Mouse (Mus musculus) lung, embryonic 14.5 days (tissue): ENCODE measurements at regions not wholly inside any gene's neighbourhood (a gene's known extent, or its start where the extent isn't known, plus 50 kb on each side); places are given as distances from the start of the nearest gene placed in this dataset.

ENCODE experiments used
- ATAC-seq: fragments of 200-750 bp; cut with Nextera tagmentation; 2 replicates; pipeline ENCODE4 v1.8.0; 2017; ENCODE audit warnings: mild to moderate bottlenecking, moderate TSS enrichment, moderate library complexity; ENCODE audit not compliant: insufficient read depth
- DNase-seq: peaks from one replicate; pipeline ENCODE4 v3.0.0-alpha.2; 2015
- H3K27ac ChIP-seq: fragments of 300-500 bp; sonication (generic); 2 replicates; pipeline ENCODE4 v1.5.1; 2014; ENCODE audit warnings: low read depth, mild to moderate bottlenecking, moderate library complexity
- H3K27me3 ChIP-seq: fragments of 300-500 bp; sonication (generic); 2 replicates; pipeline ENCODE4 v1.6.1; 2014; ENCODE audit warnings: low read length, control low read depth; ENCODE audit not compliant: insufficient read depth
- H3K36me3 ChIP-seq: fragments of 300-500 bp; sonication (generic); 2 replicates; pipeline ENCODE4 v1.6.1; 2014; ENCODE audit warnings: control low read depth; ENCODE audit not compliant: insufficient read depth
- H3K4me1 ChIP-seq: fragments of 300-500 bp; sonication (generic); 2 replicates; pipeline ENCODE4 v1.6.1; 2014; ENCODE audit warnings: antibody characterized with exemption, control low read depth; ENCODE audit not compliant: insufficient read depth
- H3K4me2 ChIP-seq: fragments of 300-500 bp; sonication (generic); 2 replicates; pipeline ENCODE4 v1.6.1; 2014; ENCODE audit warnings: mild to moderate bottlenecking
- H3K4me3 ChIP-seq: fragments of 300-500 bp; sonication (generic); 2 replicates; pipeline ENCODE4 v1.5.1; 2014; ENCODE audit warnings: low read depth, low read length
- H3K9ac ChIP-seq: fragments of 300-500 bp; sonication (generic); 2 replicates; pipeline ENCODE4 v1.6.1; 2014
- H3K9me3 ChIP-seq: fragments of 300-500 bp; sonication (generic); 2 replicates; pipeline ENCODE4 v1.6.1; 2016; ENCODE audit warnings: low read depth, low read length, control low read depth
- CTCF ChIP-seq: IDR thresholded peaks from 2 replicates; pipeline ENCODE4 v1.5.1; 2016; ENCODE audit warnings: antibody characterized with exemption, low read depth
- WGBS: fragments of 180-500 bp; shearing (Covaris S2); extraction: QIAGEN DNeasy Blood & Tissue Kit; methylation state at CpG from one replicate; pipeline ENCODE4 v1.1.7; 2014; 5-methylcytosine and 5-hydroxymethylcytosine counted together

GRCm38 (mm10) chr10:60937517-60937866 is 106.1 kb upstream of the Unc5b start:
- no peak overlapping the region for H3K9ac ChIP-seq
- peak; percentile 84 for DNase-seq
- WGBS = 24% methylated on average over 7 of the region's 7 CpGs
- H3K4me3 ChIP-seq = no peak overlapping the region
- H3K4me1 ChIP-seq = peaks cover 29% of the 10 kb centered on the region
- 0 out of 2 replicates have a peak, but pooled peaks have one; percentile 1 for TF ChIP-seq CTCF
- no peaks in the 10 kb centered on the region for H3K27me3 ChIP-seq
- H3K4me2 ChIP-seq = no peak overlapping the region
- H3K27ac ChIP-seq = peak overlapping the region; percentile 9; the same call in 1 of the 2 replicates
- no peaks in the 10 kb centered on the region for H3K9me3 ChIP-seq
- no peaks in the 10 kb centered on the region for H3K36me3 ChIP-seq
- ATAC-seq = peak; percentile 51

- Histone ChIP-seq H3K4me2 (no peak overlapping the region), H3K4me1 (peaks cover 29% of the 10 kb centered on the region)
- ATAC-seq = peak; percentile 75
These were observed 105.5 kb upstream of the Unc5b start for GRCm38 (mm10) chr10:60936659-60937516.

DNA sequence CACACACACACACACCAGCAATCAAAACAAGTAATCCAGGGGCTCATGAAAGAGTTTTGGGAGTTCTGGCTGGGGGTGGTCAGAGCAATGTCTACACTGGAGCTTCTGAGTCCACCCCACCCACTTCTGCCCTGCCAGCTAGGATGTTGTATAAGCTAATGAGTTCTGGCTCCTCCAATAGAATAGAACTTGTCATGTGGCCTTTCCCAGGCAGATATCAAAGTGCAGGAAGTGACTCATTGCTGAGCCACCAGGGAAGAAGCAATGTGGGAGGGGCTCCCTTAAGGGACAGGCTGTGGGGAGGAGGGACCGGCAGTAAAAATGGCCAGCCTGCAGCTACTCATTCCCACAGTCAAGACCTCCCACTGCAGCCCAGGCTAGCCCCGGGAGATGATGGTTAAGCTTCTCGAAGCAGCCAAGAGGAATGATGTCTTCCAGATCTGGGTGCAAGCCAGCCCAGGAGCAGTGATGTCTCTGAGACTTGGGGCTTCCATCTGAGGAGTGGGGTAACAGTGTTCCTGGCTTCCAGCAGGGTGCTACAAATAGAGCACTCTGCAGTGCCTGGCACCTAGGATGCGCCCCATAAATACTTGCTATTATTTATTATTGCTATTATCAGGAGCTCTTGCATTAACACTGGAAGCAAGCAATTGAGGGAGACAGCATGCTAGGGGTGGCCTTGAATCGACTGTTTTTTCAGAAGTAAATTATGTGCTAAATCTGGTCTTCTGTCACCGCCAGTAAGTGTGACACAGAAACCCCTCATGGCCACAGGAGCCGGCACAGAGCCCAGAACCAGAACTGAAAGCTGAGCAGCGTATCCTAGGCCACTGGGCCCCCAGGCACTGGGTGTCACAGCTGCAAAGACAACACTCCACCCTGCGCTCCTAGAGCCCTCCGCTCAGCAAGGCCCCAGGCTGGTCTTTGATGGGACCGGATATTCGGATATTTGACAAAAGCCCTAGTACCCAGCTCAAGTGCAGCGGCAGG is 103.2 kb upstream of the Unc5b start:
- no peaks in the 10 kb centered on the region for H3K9me3 ChIP-seq
- H3K27me3 ChIP-seq = no peaks in the 10 kb centered on the region
- peak; percentile 71 for ATAC-seq
- DNase-seq = peak; percentile 91
- no peak for TF ChIP-seq CTCF
- peaks cover 29% of the 10 kb centered on the region for H3K4me1 ChIP-seq
- no peak overlapping the region for H3K9ac ChIP-seq
- peak overlapping the region; percentile 86; the same call in 1 of the 2 replicates for H3K27ac ChIP-seq
- H3K36me3 ChIP-seq = no peaks in the 10 kb centered on the region
- H3K4me3 ChIP-seq = no peak overlapping the region
- WGBS = 23% methylated on average over 13 of the region's 13 CpGs
- H3K4me2 ChIP-seq = peak overlapping the region; percentile 29; the same call in 1 of the 2 replicates

More at GRCm38 (mm10) chr10:60936659-60937516, 105.5 kb upstream of the Unc5b start:
- 0 out of 2 replicates have a peak, but pooled peaks have one; percentile 14 for TF ChIP-seq CTCF
- peak; percentile 90 for DNase-seq
- Histone ChIP-seq H3K27ac (peak overlapping the region; percentile 50), H3K4me3 (no peak overlapping the region), H3K9me3 (no peaks in the 10 kb centered on the region), H3K27me3 (no peaks in the 10 kb centered on the region), H3K36me3 (no peaks in the 10 kb centered on the region), H3K9ac (no peak overlapping the region)
- 12% methylated on average over 13 of the region's 13 CpGs for whole genome bisulfite sequencing

GRCm38 (mm10) chr10:60933891-60934290 is 102.5 kb upstream of the Unc5b start:
- Histone ChIP-seq H3K4me2 (peak overlapping the region; percentile 29; the same call in 1 of the 2 replicates), H3K27me3 (no peaks in the 10 kb centered on the region), H3K9ac (no peak overlapping the region), H3K4me1 (peaks cover 29% of the 10 kb centered on the region), H3K4me3 (no peak overlapping the region), H3K27ac (peak overlapping the region; percentile 86; the same call in 1 of the 2 replicates), H3K9me3 (no peaks in the 10 kb centered on the region), H3K36me3 (no peaks in the 10 kb centered on the region)
- no peak for ATAC-seq
- DNase-seq = peak; percentile 68
- WGBS = 16% methylated on average over 7 of the region's 7 CpGs
- no peak for TF ChIP-seq CTCF

GRCm38 (mm10) chr10:60932855-60933254 is 101.5 kb upstream of the Unc5b start:
- DNase-seq = peak; percentile 25
- H3K27ac ChIP-seq = peak overlapping the region; percentile 71; the same call in 1 of the 2 replicates
- peaks cover 27% of the 10 kb centered on the region for H3K4me1 ChIP-seq

GRCm38 (mm10) chr10:60931891-60932378 is 100.6 kb upstream of the Unc5b start:
- TF ChIP-seq CTCF = no peak
- Histone ChIP-seq H3K4me2 (no peak overlapping the region), H3K9ac (no peak overlapping the region), H3K9me3 (no peaks in the 10 kb centered on the region), H3K4me3 (no peak overlapping the region), H3K4me1 (peaks cover 23% of the 10 kb centered on the region), H3K36me3 (no peaks in the 10 kb centered on the region), H3K27me3 (no peaks in the 10 kb centered on the region), H3K27ac (no peak overlapping the region)
- DNase-seq (peak; percentile 45), ATAC-seq (no peak)
- 36% methylated on average over 22 of the region's 22 CpGs for WGBS

More at GRCm38 (mm10) chr10:60932855-60933254, 101.5 kb upstream of the Unc5b start:
- Histone ChIP-seq H3K4me3 (no peak overlapping the region), H3K9ac (no peak overlapping the region), H3K27me3 (no peaks in the 10 kb centered on the region), H3K36me3 (no peaks in the 10 kb centered on the region), H3K4me2 (peak overlapping the region; percentile 29; the same call in 1 of the 2 replicates), H3K9me3 (no peaks in the 10 kb centered on the region)
- TF ChIP-seq CTCF = no peak
- no peak for ATAC-seq
- WGBS = 36% methylated on average over 3 of the region's 3 CpGs
